Mouse (Mus musculus) left cerebral cortex, postnatal 25 days (tissue): ENCODE data around the gene Rasd1. TPM values are rescaled to one million over a fixed set of nuclear protein-coding genes. Genes with fewer than 3 reads are reported as not detected.

Experiments
- DNase-seq, 2 experiments: peaks; one replicate each; pipeline ENCODE4 v3.0.0; 2022; ENCODE audit warnings: low spot score in 2 of 2, mixed read lengths in 1 of 2
- intact Hi-C: fragments of 180-260 bp; cut with DNase I; formaldehyde crosslinking; loops from one replicate; pipeline ENCODE4 v1.15.1; 2025
- total RNA-seq, 2 experiments: library from RNA; stranded (reverse); gene quantifications; 2 replicates each; pipeline ENCODE4 v1.2.3; 2021

Gene Rasd1
- total RNA-seq, 2 experiments from 2014 or later = 9.3 to 12.1 TPM

- no peak for DNase-seq
- intact Hi-C loops = no loop called here
Measured at GRCm38 (mm10) chr11:59920331-59920730, 44.4 kb downstream of the Rasd1 start.

- no peak for DNase-seq
- intact Hi-C loops = no loop called here
Measured at GRCm38 (mm10) chr11:59919401-59919800, 45.3 kb downstream of the Rasd1 start.

GRCm38 (mm10) chr11:59918014-59918413, 46.7 kb downstream of the Rasd1 start:
- no peak for DNase-seq
- intact Hi-C loops = no loop called here

GRCm38 (mm10) chr11:59913702-59914101, 51.0 kb downstream of the Rasd1 start:
- intact Hi-C loops = no loop called here
- peak in 1 of 2 experiments; percentile 24 for DNase-seq

Other genes with a start within 250 kb of the Rasd1 start
- gene Pld6, start 177.3 kb downstream of the Rasd1 start, total RNA-seq = 1 to 10 TPM in 1 of 2 experiments, under 1 TPM in 1; 0.46 to 1.5 TPM
- gene Flcn, start 154.9 kb downstream of the Rasd1 start, total RNA-seq = 10 to 100 TPM; 46.6 to 51.1 TPM
- 10 to 100 TPM; 51.5 to 57.5 TPM for gene Nt5m, start 125.5 kb downstream of the Rasd1 start, total RNA-seq
- 10 to 100 TPM; 69.4 to 71.9 TPM for gene Cops3, start 125.1 kb downstream of the Rasd1 start, total RNA-seq
- 10 to 100 TPM; 38.8 to 39.7 TPM for gene Med9, start 16.7 kb downstream of the Rasd1 start, total RNA-seq
- gene Pemt, start 81.5 kb upstream of the Rasd1 start, total RNA-seq = 1 to 10 TPM; 5.0 to 7.6 TPM
- 10 to 100 TPM; 59.4 to 69.2 TPM for gene Rai1, start 140.1 kb upstream of the Rasd1 start, total RNA-seq